ENCODE assay signal across 22 mouse cellular contexts in genomic region chr6:119996480-119996879, GRCm38 (mm10). TPM values are rescaled to one million over a fixed set of nuclear protein-coding genes. Genes with fewer than 3 reads are reported as not detected.
DNase-seq lines count a peak whose midpoint lies in the region; ATAC-seq and TF ChIP-seq lines count a peak whose summit lies in the region.
"Had no signal": no experiment of that assay in that cellular context is flagged by ENCODE, and none has a peak within 500 bp of the region (broad histone marks: within the 10 kb centered on the region; RNA-seq: fewer than 3 reads in every experiment).

No protein-coding gene starts in this region.

- no peak overlapping the region for H3K9ac ChIP-seq in lung, embryonic 16.5 days (ENCODE audit: low read length)
- H3K9ac ChIP-seq: forebrain, embryonic 15.5 days; hindbrain, embryonic 12.5 days; limb, embryonic 13.5 days; liver, embryonic 13.5 days; lung, embryonic 15.5 days had no signal

- no peak overlapping the region for H3K4me2 ChIP-seq in lung, embryonic 16.5 days (ENCODE audit: low read depth, low read length)
- H3K4me2 ChIP-seq: forebrain, embryonic 15.5 days; hindbrain, embryonic 12.5 days; limb, embryonic 13.5 days; liver, embryonic 13.5 days; lung, embryonic 15.5 days had no signal

- intact Hi-C loops in gastrocnemius, adult 2 months (cut with DNase I), result no loop called here
- intact Hi-C loops in left cerebral cortex, postnatal 10 days (cut with DNase I), result no loop called here

- H3K4me1 ChIP-seq in lung, embryonic 16.5 days (replicated peaks; ENCODE audit: control insufficient read depth, insufficient read depth, low read length), result peaks cover 8% of the 10 kb centered on the region
- H3K4me1 ChIP-seq: forebrain, embryonic 15.5 days; hindbrain, embryonic 12.5 days; limb, embryonic 13.5 days; megakaryocyte, embryonic 14.5 days had no signal

- peaks cover 9% of the 10 kb centered on the region for H3K36me3 ChIP-seq in lung, embryonic 16.5 days (ENCODE audit: control insufficient read depth, insufficient read depth, low read length)

- TF ChIP-seq CTCF in gastrocnemius, adult 2 months (IDR thresholded peaks at IDR 0.05), result peak; percentile 28; the same call in 1 of the 2 replicates

- H3K4me3 ChIP-seq in gastrocnemius, adult 2 months, result no peak overlapping the region
- no peak overlapping the region for H3K4me3 ChIP-seq in lung, embryonic 16.5 days (ENCODE audit: low read length)
- H3K4me3 ChIP-seq: forebrain, embryonic 15.5 days; hindbrain, embryonic 12.5 days; limb, embryonic 13.5 days; liver, embryonic 13.5 days; lung, embryonic 15.5 days; megakaryocyte, embryonic 14.5 days had no signal

- 54% methylated on average over 1 of the region's 1 CpGs for WGBS in lung, embryonic 16.5 days

- H3K9me3 ChIP-seq in lung, embryonic 16.5 days (ENCODE audit: control insufficient read depth, low read length), result no peaks in the 10 kb centered on the region
- H3K9me3 ChIP-seq: forebrain, embryonic 15.5 days; hindbrain, embryonic 12.5 days; limb, embryonic 13.5 days; liver, embryonic 13.5 days; lung, embryonic 15.5 days; megakaryocyte, embryonic 14.5 days had no signal

- no peak for ATAC-seq in lung, embryonic 16.5 days (ENCODE audit: low read depth)
- peak; percentile 29; the same call in 1 of the 2 replicates for ATAC-seq in erythroblast, adult 5-6 weeks (replicated peaks; ENCODE audit: low FRiP score, poor library complexity, severe bottlenecking)
- ATAC-seq: forebrain, embryonic 15.5 days; Patski had no signal

- H3K27ac ChIP-seq in gastrocnemius, adult 2 months, result no peak overlapping the region
- H3K27ac ChIP-seq in lung, embryonic 16.5 days (ENCODE audit: low read length), result peak overlapping the region; percentile 36; the same call in 1 of the 2 replicates
- H3K27ac ChIP-seq: forebrain, embryonic 15.5 days; hindbrain, embryonic 12.5 days; limb, embryonic 13.5 days; liver, embryonic 13.5 days; lung, embryonic 15.5 days had no signal

- no peak for DNase-seq in gastrocnemius, adult 2 months
- no peak for DNase-seq in gastrocnemius, postnatal 25 days
- DNase-seq in lung, postnatal 10 days, result no peak
- DNase-seq in 416B (ENCODE audit: low read depth), result peak; percentile 47
- no peak for DNase-seq in left cerebral cortex, postnatal 10 days (ENCODE audit: extremely low spot score in 1 of 2, low spot score in 2 of 2)
- DNase-seq: adrenal gland, adult 2 months; gastrocnemius, postnatal 14 days; heart, adult 18-20 months; kidney, adult 2 months; kidney, postnatal 10 days; liver, embryonic 13.5 days; midbrain, embryonic 14.5 days; right cerebral cortex, postnatal 14 days; spleen, adult 18-20 months had no signal

- no peaks in the 10 kb centered on the region for H3K27me3 ChIP-seq in lung, embryonic 16.5 days (ENCODE audit: control insufficient read depth, insufficient read depth, low read depth, low read length)
- H3K27me3 ChIP-seq: forebrain, embryonic 15.5 days; hindbrain, embryonic 12.5 days; limb, embryonic 13.5 days; liver, embryonic 13.5 days; lung, embryonic 15.5 days; megakaryocyte, embryonic 14.5 days; Patski had no signal

RNA-seq across cellular contexts. Expression of gene Wnk1, which starts 42.0 kb away (rescaled TPM):
- total RNA-seq in gastrocnemius, adult 2 months (2021), result 100 to 1,000 TPM; 305 to 369 TPM
- 100 to 1,000 TPM; 263 to 303 TPM for total RNA-seq in gastrocnemius, postnatal 25 days (2021)
- polyA plus RNA-seq in lung, embryonic 16.5 days (2015; fragmentation: Nextera tagmentation; extraction: Ambion mirVana), result 50.2 and 56.0 TPM in 2 replicates
- 1,533 and 1,561 TPM in 2 replicates for total RNA-seq in erythroblast, adult 5-6 weeks (2015; ENCODE audit: low replicate concordance)
- 1,721 and 1,769 TPM in 2 replicates for total RNA-seq in erythroblast, adult 5-6 weeks (2017; ENCODE audit: low replicate concordance)
- total RNA-seq in left cerebral cortex, postnatal 10 days (2021), result 100 to 1,000 TPM; 118 to 121 TPM

Comparison
In these comparisons a context has a peak if more than half of its experiments do, and no peak if none do; other contexts are left out.
1. RNA of gene Wnk1, which starts 42.0 kb away (total RNA-seq): 1,533 to 1,769 TPM in erythroblast, adult 5-6 weeks; 305 to 369 TPM in gastrocnemius, adult 2 months, 263 to 303 TPM in gastrocnemius, postnatal 25 days and 118 to 121 TPM in left cerebral cortex, postnatal 10 days; every median in the first group is over 4 times any median in the second.